ENCODE assay signal across 25 mouse cellular contexts in genomic region chr9:121322034-121322433, GRCm38 (mm10). TPM values are rescaled to one million over a fixed set of nuclear protein-coding genes. Genes with fewer than 3 reads are reported as not detected.
DNase-seq lines count a peak whose midpoint lies in the region; ATAC-seq lines count a peak whose summit lies in the region.
"Had no signal": no experiment of that assay in that cellular context is flagged by ENCODE, and none has a peak within 500 bp of the region (broad histone marks: within the 10 kb centered on the region; RNA-seq: fewer than 3 reads in every experiment).

No protein-coding gene starts in this region.

- H3K4me3 ChIP-seq in forebrain, embryonic 10.5 days, result no peak overlapping the region
- H3K4me3 ChIP-seq in forebrain, embryonic 14.5 days (ENCODE audit: low read depth, low read length), result no peak overlapping the region
- H3K4me3 ChIP-seq in heart, embryonic 10.5 days, result no peak overlapping the region
- H3K4me3 ChIP-seq in heart, embryonic 15.5 days, result no peak overlapping the region
- H3K4me3 ChIP-seq: left cerebral cortex, adult 2 months; limb, embryonic 15.5 days; lung, embryonic 15.5 days; myocyte had no signal

- H3K36me3 ChIP-seq in forebrain, embryonic 10.5 days (replicated peaks), result peaks cover 37% of the 10 kb centered on the region
- 0 out of 2 replicates have a peak, but pooled peaks cover 9% of the 10 kb centered on the region for H3K36me3 ChIP-seq in forebrain, embryonic 14.5 days (ENCODE audit: control insufficient read depth, insufficient read depth, low read length)
- H3K36me3 ChIP-seq in heart, embryonic 10.5 days, result peaks cover 17% of the 10 kb centered on the region
- no peaks in the 10 kb centered on the region for H3K36me3 ChIP-seq in heart, embryonic 15.5 days
- H3K36me3 ChIP-seq: limb, embryonic 15.5 days; lung, embryonic 15.5 days had no signal

- H3K27ac ChIP-seq in forebrain, embryonic 10.5 days, result 0 out of 2 replicates have a peak overlapping the region, but pooled peaks have one; percentile 6
- no peak overlapping the region for H3K27ac ChIP-seq in forebrain, embryonic 14.5 days (ENCODE audit: low read depth, low read length)
- H3K27ac ChIP-seq in heart, embryonic 10.5 days, result peak overlapping the region; percentile 53; the same call in 1 of the 2 replicates
- peak overlapping the region; percentile 67 for H3K27ac ChIP-seq in heart, embryonic 15.5 days
- H3K27ac ChIP-seq: hindbrain, embryonic 14.5 days; kidney, postnatal 0 days; left cerebral cortex, adult 2 months; limb, embryonic 15.5 days; liver, embryonic 14.5 days; lung, embryonic 15.5 days had no signal

- peaks cover 37% of the 10 kb centered on the region for H3K4me1 ChIP-seq in forebrain, embryonic 10.5 days
- peaks cover 10% of the 10 kb centered on the region for H3K4me1 ChIP-seq in forebrain, embryonic 14.5 days (ENCODE audit: control insufficient read depth, insufficient read depth, low read length)
- H3K4me1 ChIP-seq in heart, embryonic 10.5 days, result peaks cover 29% of the 10 kb centered on the region
- peaks cover 37% of the 10 kb centered on the region for H3K4me1 ChIP-seq in heart, embryonic 15.5 days (replicated peaks)

- H3K27me3 ChIP-seq in forebrain, embryonic 10.5 days (ENCODE audit: poor library complexity, severe bottlenecking), result no peaks in the 10 kb centered on the region
- no peaks in the 10 kb centered on the region for H3K27me3 ChIP-seq in forebrain, embryonic 14.5 days (replicated peaks; ENCODE audit: control insufficient read depth, insufficient read depth, low read length)
- H3K27me3 ChIP-seq in heart, embryonic 10.5 days (ENCODE audit: insufficient read depth, poor library complexity, severe bottlenecking), result no peaks in the 10 kb centered on the region
- H3K27me3 ChIP-seq in heart, embryonic 15.5 days, result no peaks in the 10 kb centered on the region
- H3K27me3 ChIP-seq: limb, embryonic 15.5 days; lung, embryonic 15.5 days; Patski had no signal

- DNase-seq in forebrain, embryonic 10.5 days (ENCODE audit: extremely low spot score, low spot score), result no peak
- DNase-seq in forebrain, embryonic 14.5 days (ENCODE audit: low spot score), result no peak
- no peak for DNase-seq in heart, embryonic 10.5 days (ENCODE audit: low spot score)
- no peak for DNase-seq in heart, adult 8-10 months (ENCODE audit: low spot score)
- no peak for DNase-seq in cerebellum, adult 9-10 months
- DNase-seq: cerebellum, adult 11 months; cerebellum, postnatal 10 days; kidney, adult 2 months; layer of hippocampus, adult 9-11 months; lung, postnatal 4 days; right cerebral cortex, adult 18-20 months; thymus, adult 18-20 months; thymus, postnatal 36 days had no signal

- H3K9ac ChIP-seq in forebrain, embryonic 14.5 days (ENCODE audit: low read length), result no peak overlapping the region
- no peak overlapping the region for H3K9ac ChIP-seq in heart, embryonic 15.5 days
- H3K9ac ChIP-seq: hindbrain, embryonic 14.5 days; limb, embryonic 15.5 days; liver, embryonic 14.5 days; lung, embryonic 15.5 days had no signal

- WGBS in forebrain, embryonic 10.5 days, result 94% methylated on average over 14 of the region's 14 CpGs
- WGBS in forebrain, embryonic 14.5 days, result 98% methylated on average over 14 of the region's 14 CpGs
- WGBS in heart, embryonic 10.5 days, result 82% methylated on average over 14 of the region's 14 CpGs
- WGBS in heart, embryonic 15.5 days, result 68% methylated on average over 14 of the region's 14 CpGs

- peaks cover 10% of the 10 kb centered on the region; the same call in 1 of the 2 replicates for H3K9me3 ChIP-seq in forebrain, embryonic 10.5 days
- H3K9me3 ChIP-seq in forebrain, embryonic 14.5 days (replicated peaks; ENCODE audit: control insufficient read depth, low read length), result no peaks in the 10 kb centered on the region
- H3K9me3 ChIP-seq in heart, embryonic 10.5 days, result no peaks in the 10 kb centered on the region
- no peaks in the 10 kb centered on the region for H3K9me3 ChIP-seq in heart, embryonic 15.5 days (replicated peaks)
- H3K9me3 ChIP-seq: limb, embryonic 15.5 days; lung, embryonic 15.5 days had no signal

- no peak overlapping the region for H3K4me2 ChIP-seq in forebrain, embryonic 14.5 days (ENCODE audit: low read length)
- no peak overlapping the region for H3K4me2 ChIP-seq in heart, embryonic 15.5 days
- H3K4me2 ChIP-seq: hindbrain, embryonic 14.5 days; limb, embryonic 15.5 days; lung, embryonic 15.5 days had no signal

- no peak for ATAC-seq in forebrain, embryonic 14.5 days
- ATAC-seq in heart, embryonic 15.5 days (replicated peaks; ENCODE audit: insufficient number of reproducible peaks, insufficient read depth, low FRiP score, low read depth), result no peak
- ATAC-seq in megakaryocyte-erythroid progenitor cell, adult 5-6 weeks (replicated peaks; ENCODE audit: low FRiP score, low TSS enrichment, poor library complexity, severe bottlenecking), result no peak
- ATAC-seq: inflammation-experienced regulatory T-cells, adult 6 months; midbrain, embryonic 16.5 days; Patski had no signal

RNA-seq across cellular contexts. Expression of gene Trak1, which starts 24.7 kb away (rescaled TPM):
- 24.7 and 27.4 TPM in 2 replicates for polyA plus RNA-seq in forebrain, embryonic 10.5 days (2016; fragmentation: Nextera tagmentation; extraction: Ambion mirVana)
- polyA plus RNA-seq in forebrain, embryonic 14.5 days (2014; fragmentation: Nextera tagmentation; extraction: Ambion mirVana), result 40.3 and 58.5 TPM in 2 replicates
- 18.2 and 24.1 TPM in 2 replicates for polyA plus RNA-seq in heart, embryonic 10.5 days (2016; fragmentation: Nextera tagmentation; extraction: Ambion mirVana)
- 100 to 1,000 TPM; 294 to 334 (median 302) TPM for total RNA-seq in heart, adult 8-10 months (2022)
- polyA plus RNA-seq in heart, embryonic 15.5 days (2015; fragmentation: Nextera tagmentation; extraction: Ambion mirVana), result 37.0 and 46.4 TPM in 2 replicates
- total RNA-seq in megakaryocyte-erythroid progenitor cell, adult 5-6 weeks (2014; fragmentation: Nextera tagmentation), result 45.6 and 50.2 TPM in 2 replicates
- 14.2 and 23.2 TPM in 2 replicates for total RNA-seq in megakaryocyte-erythroid progenitor cell, adult 5-6 weeks (2017)

RNA-seq across cellular contexts. Expression of gene Ulk4, which starts 45.0 kb away (rescaled TPM):
- 156 and 164 TPM in 2 replicates for polyA plus RNA-seq in forebrain, embryonic 10.5 days (2016; fragmentation: Nextera tagmentation; extraction: Ambion mirVana)
- polyA plus RNA-seq in forebrain, embryonic 14.5 days (2014; fragmentation: Nextera tagmentation; extraction: Ambion mirVana), result 105 and 131 TPM in 2 replicates
- 89.4 and 98.5 TPM in 2 replicates for polyA plus RNA-seq in heart, embryonic 10.5 days (2016; fragmentation: Nextera tagmentation; extraction: Ambion mirVana)
- under 1 TPM; 0.14 to 0.41 (median 0.30) TPM for total RNA-seq in heart, adult 8-10 months (2022)
- 89.3 and 95.4 TPM in 2 replicates for polyA plus RNA-seq in heart, embryonic 15.5 days (2015; fragmentation: Nextera tagmentation; extraction: Ambion mirVana)
- total RNA-seq in megakaryocyte-erythroid progenitor cell, adult 5-6 weeks (2014; fragmentation: Nextera tagmentation), result 0.24 and 1.1 TPM in 2 replicates
- 2.0 and 2.7 TPM in 2 replicates for total RNA-seq in megakaryocyte-erythroid progenitor cell, adult 5-6 weeks (2017)
